Mouse (Mus musculus): Measurements from ENCODE around the gene Lama4.

DNA sequence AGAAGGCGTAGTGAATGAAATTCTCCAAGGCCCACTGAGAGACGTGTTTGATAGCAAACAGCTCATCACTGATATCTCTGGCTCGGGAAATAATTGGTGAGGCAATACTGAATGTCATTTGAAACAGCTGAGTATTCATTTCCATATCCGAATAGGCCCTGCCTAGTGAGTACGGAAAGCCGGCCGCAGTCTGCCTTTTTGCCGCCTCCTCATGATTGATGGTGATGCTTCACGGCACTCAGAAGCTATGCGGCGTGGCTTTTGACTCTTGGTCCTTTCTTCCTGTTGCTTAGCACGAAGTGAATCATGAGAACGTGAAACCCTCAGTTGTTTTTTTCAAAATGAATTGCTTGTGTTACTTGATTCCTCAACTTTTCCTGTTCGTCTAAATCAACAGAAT lies 175.5 kb downstream of the Lama4 start:
- TF ChIP-seq CTCF (conservative IDR thresholded peaks at IDR 0.05; ENCODE audit: low read length), result no peak
- TF ChIP-seq NANOG (IDR thresholded peaks at IDR 0.05; ENCODE audit: borderline replicate concordance, low read length), result no peak
